Mouse (Mus musculus) heart, embryonic 16.5 days (tissue): ENCODE measurements around the gene Cyp2u1. TPM values are rescaled to one million over a fixed set of nuclear protein-coding genes. Genes with fewer than 3 reads are reported as not detected.

Experiments
- ATAC-seq: fragments of 200-750 bp; cut with Nextera tagmentation; replicated peaks from 2 replicates; pipeline ENCODE4 v1.8.0; 2017; ENCODE audit warnings: moderate number of reproducible peaks; ENCODE audit not compliant: insufficient read depth, low FRiP score; ENCODE audit errors: extremely low read depth
- H3K27ac ChIP-seq: fragments of 300-500 bp; sonication (generic); 2 replicates; pipeline ENCODE4 v1.5.1; 2014; ENCODE audit warnings: mild to moderate bottlenecking, low read length, control low read depth, moderate library complexity
- H3K27me3 ChIP-seq: fragments of 300-500 bp; sonication (generic); 2 replicates; pipeline ENCODE4 v1.6.1; 2014; ENCODE audit warnings: low read length, mixed read lengths; ENCODE audit not compliant: control insufficient read depth, insufficient read depth
- H3K36me3 ChIP-seq: fragments of 300-500 bp; sonication (generic); 2 replicates; pipeline ENCODE4 v1.6.1; 2014; ENCODE audit not compliant: control insufficient read depth, insufficient read depth
- H3K4me1 ChIP-seq: fragments of 300-500 bp; sonication (generic); 2 replicates; pipeline ENCODE4 v1.6.1; 2014; ENCODE audit warnings: low read length, mixed read lengths; ENCODE audit not compliant: control insufficient read depth, insufficient read depth
- H3K4me2 ChIP-seq: fragments of 300-500 bp; sonication (generic); 2 replicates; pipeline ENCODE4 v1.6.1; 2014; ENCODE audit warnings: low read depth, mild to moderate bottlenecking, control low read depth, low read length
- H3K4me3 ChIP-seq: fragments of 300-500 bp; sonication (generic); 2 replicates; pipeline ENCODE4 v1.5.1; 2014; ENCODE audit warnings: mild to moderate bottlenecking, control low read depth, low read length
- H3K9ac ChIP-seq: fragments of 300-500 bp; sonication (generic); 2 replicates; pipeline ENCODE4 v1.6.1; 2014; ENCODE audit warnings: low read length, control low read depth
- H3K9me3 ChIP-seq: fragments of 300-500 bp; sonication (generic); replicated peaks from 2 replicates; pipeline ENCODE4 v1.6.1; 2016; ENCODE audit warnings: low read length; ENCODE audit not compliant: control insufficient read depth
- WGBS: fragments of 180-500 bp; shearing (Covaris S2); extraction: QIAGEN DNeasy Blood & Tissue Kit; methylation state at CpG from one replicate; pipeline ENCODE4 v1.1.7; 2014; 5-methylcytosine and 5-hydroxymethylcytosine counted together
- polyA plus RNA-seq: library from polyadenylated mRNA; unstranded; fragments of >200 nt; fragmentation: Nextera tagmentation; extraction: Ambion mirVana; gene quantifications from 2 replicates; pipeline ENCODE4 v1.2.1, GENCODE M21; 2015

The Cyp2u1 gene
- polyA plus RNA-seq, 1 experiment from 2014 or later = 14.0 TPM

GRCm38 (mm10) chr3:131315957-131316510 is 13.0 kb upstream of the Cyp2u1 start:
- H3K36me3 ChIP-seq = no peaks in the 10 kb centered on the region
- no peak overlapping the region for H3K9ac ChIP-seq
- H3K27me3 ChIP-seq = no peaks in the 10 kb centered on the region
- no peak for ATAC-seq
- no peak overlapping the region for H3K4me3 ChIP-seq
- no peaks in the 10 kb centered on the region for H3K9me3 ChIP-seq
- no peak overlapping the region for H3K27ac ChIP-seq
- H3K4me1 ChIP-seq = no peaks in the 10 kb centered on the region
- WGBS = 58% methylated on average over 4 of the region's 4 CpGs
- H3K4me2 ChIP-seq = peak overlapping the region; percentile 39

GRCm38 (mm10) chr3:131312340-131312739 is 9.3 kb upstream of the Cyp2u1 start:
- Histone ChIP-seq H3K36me3 (no peaks in the 10 kb centered on the region), H3K27me3 (no peaks in the 10 kb centered on the region), H3K9ac (no peak overlapping the region), H3K4me3 (no peak overlapping the region), H3K4me1 (no peaks in the 10 kb centered on the region), H3K27ac (no peak overlapping the region), H3K4me2 (no peak overlapping the region), H3K9me3 (peaks cover 19% of the 10 kb centered on the region)
- no peak for ATAC-seq
- 54% methylated on average over 9 of the region's 9 CpGs for WGBS

GRCm38 (mm10) chr3:131310572-131310971 is 7.5 kb upstream of the Cyp2u1 start:
- peaks cover 19% of the 10 kb centered on the region for H3K9me3 ChIP-seq
- H3K9ac ChIP-seq = no peak overlapping the region
- H3K4me2 ChIP-seq = no peak overlapping the region
- H3K27ac ChIP-seq = no peak overlapping the region
- WGBS = 86% methylated on average over 4 of the region's 4 CpGs
- H3K4me3 ChIP-seq = no peak overlapping the region
- H3K27me3 ChIP-seq = no peaks in the 10 kb centered on the region
- ATAC-seq = no peak
- no peaks in the 10 kb centered on the region for H3K36me3 ChIP-seq
- H3K4me1 ChIP-seq = no peaks in the 10 kb centered on the region

GRCm38 (mm10) chr3:131307811-131308210 is 4.8 kb upstream of the Cyp2u1 start:
- no peaks in the 10 kb centered on the region for H3K4me1 ChIP-seq
- no peaks in the 10 kb centered on the region for H3K27me3 ChIP-seq
- ATAC-seq = no peak
- 81% methylated on average over 3 of the region's 3 CpGs for WGBS
- no peak overlapping the region for H3K4me3 ChIP-seq
- no peak overlapping the region for H3K9ac ChIP-seq
- peaks cover 19% of the 10 kb centered on the region for H3K9me3 ChIP-seq
- H3K4me2 ChIP-seq = no peak overlapping the region
- H3K36me3 ChIP-seq = no peaks in the 10 kb centered on the region
- no peak overlapping the region for H3K27ac ChIP-seq

GRCm38 (mm10) chr3:131306255-131306654 is 3.2 kb upstream of the Cyp2u1 start:
- H3K36me3 ChIP-seq = no peaks in the 10 kb centered on the region
- peaks cover 19% of the 10 kb centered on the region for H3K9me3 ChIP-seq
- H3K9ac ChIP-seq = no peak overlapping the region
- WGBS = 82% methylated on average over 7 of the region's 7 CpGs
- H3K27me3 ChIP-seq = no peaks in the 10 kb centered on the region
- H3K4me2 ChIP-seq = no peak overlapping the region
- ATAC-seq = no peak
- H3K27ac ChIP-seq = no peak overlapping the region
- H3K4me1 ChIP-seq = 0 out of 2 replicates have a peak, but pooled peaks cover 4% of the 10 kb centered on the region
- H3K4me3 ChIP-seq = no peak overlapping the region

- WGBS = 14% methylated on average over 5 of the region's 5 CpGs
- peak overlapping the region; percentile 71 for H3K9ac ChIP-seq
- H3K4me3 ChIP-seq = peak overlapping the region; percentile 76
- peak overlapping the region; percentile 72 for H3K4me2 ChIP-seq
- peaks cover 6% of the 10 kb centered on the region for H3K9me3 ChIP-seq
- H3K4me1 ChIP-seq = 0 out of 2 replicates have a peak, but pooled peaks cover 4% of the 10 kb centered on the region
- H3K27ac ChIP-seq = peak overlapping the region; percentile 27; the same call in 1 of the 2 replicates
- no peaks in the 10 kb centered on the region for H3K27me3 ChIP-seq
- no peak; the same call in 1 of the 2 replicates for ATAC-seq
- no peaks in the 10 kb centered on the region for H3K36me3 ChIP-seq
These were observed 290 bp upstream of the Cyp2u1 start for GRCm38 (mm10) chr3:131303320-131303714.

- WGBS = 6% methylated on average over 6 of the region's 6 CpGs
- H3K36me3 ChIP-seq = no peaks in the 10 kb centered on the region
These were observed 3.1 kb downstream of the Cyp2u1 start for GRCm38 (mm10) chr3:131299908-131300307.

GRCm38 (mm10) chr3:131299078-131299477 is 3.9 kb downstream of the Cyp2u1 start:
- WGBS = 78% methylated on average over 9 of the region's 9 CpGs
- Histone ChIP-seq H3K9me3 (no peaks in the 10 kb centered on the region), H3K4me2 (no peak overlapping the region), H3K27me3 (no peaks in the 10 kb centered on the region), H3K36me3 (no peaks in the 10 kb centered on the region), H3K4me1 (peaks cover 11% of the 10 kb centered on the region), H3K4me3 (no peak overlapping the region), H3K9ac (no peak overlapping the region), H3K27ac (no peak overlapping the region)
- no peak for ATAC-seq

More at GRCm38 (mm10) chr3:131299908-131300307, 3.1 kb downstream of the Cyp2u1 start:
- Histone ChIP-seq H3K4me2 (no peak overlapping the region), H3K4me3 (no peak overlapping the region), H3K27ac (no peak overlapping the region), H3K9me3 (no peaks in the 10 kb centered on the region), H3K9ac (no peak overlapping the region), H3K4me1 (peaks cover 9% of the 10 kb centered on the region), H3K27me3 (no peaks in the 10 kb centered on the region)
- ATAC-seq = no peak

- Histone ChIP-seq H3K9me3 (no peaks in the 10 kb centered on the region), H3K9ac (no peak overlapping the region), H3K27me3 (no peaks in the 10 kb centered on the region), H3K4me3 (no peak overlapping the region), H3K36me3 (no peaks in the 10 kb centered on the region; the same call in 1 of the 2 replicates), H3K4me1 (peaks cover 10% of the 10 kb centered on the region), H3K27ac (no peak overlapping the region), H3K4me2 (no peak overlapping the region)
- 81% methylated on average over 7 of the region's 7 CpGs for WGBS
- no peak for ATAC-seq
These were observed 6.1 kb downstream of the Cyp2u1 start for GRCm38 (mm10) chr3:131296893-131297292.
